Mouse (Mus musculus): Measurements from ENCODE around the gene Mfn1.

GRCm38 (mm10) chr3:32586274-32586673 lies 57.0 kb downstream of the Mfn1 start:
- no peak for TF ChIP-seq EP300 (IDR thresholded peaks at IDR 0.05)
- 0 out of 2 replicates have a peak, but pooled peaks have one; percentile 22 for TF ChIP-seq CTCF (IDR thresholded peaks at IDR 0.05)
